Mouse (Mus musculus) erythroblast, embryonic 14.5 days (primary cell): Measurements from ENCODE around the gene Ddx43.

Source experiments
- GATA1 ChIP-seq: IDR thresholded peaks from 2 replicates; pipeline ENCODE4 v1.6.1; 2012; ENCODE audit warnings: low read length, inconsistent platforms, mixed read lengths
- TAL1 ChIP-seq: IDR thresholded peaks from 3 replicates; pipeline ENCODE4 v1.6.1; 2012; ENCODE audit warnings: low read length, inconsistent platforms, mixed read lengths

DNA sequence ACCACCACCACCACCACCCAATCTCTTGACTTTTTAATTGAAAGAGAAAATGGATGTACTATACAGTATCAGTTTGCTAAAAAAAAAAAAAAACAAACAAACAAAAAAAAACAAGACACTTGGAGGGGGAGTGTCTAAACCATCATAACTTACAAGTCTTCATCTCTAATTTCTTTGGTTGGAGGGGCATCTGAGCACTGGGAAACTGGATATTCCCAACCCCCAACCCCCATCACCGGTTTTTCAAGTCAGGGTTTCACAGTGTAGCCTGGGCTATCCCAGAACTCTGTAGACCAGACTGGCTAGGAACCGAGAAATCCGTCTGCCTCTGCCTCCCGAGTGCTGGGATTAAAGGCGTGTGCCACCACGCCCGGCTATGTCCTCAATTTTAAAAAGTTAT lies 25.8 kb upstream of the Ddx43 start:
- TF ChIP-seq GATA1 (no peak), TAL1 (no peak)
